Mouse (Mus musculus) urinary bladder, postnatal 14 days (tissue): ENCODE data around the gene Fam53a.
A peak's percentile ranks its signal among the peaks of the same experiment; 100 is the strongest.

Experiments
- DNase-seq: peaks from one replicate; pipeline ENCODE4 v3.0.0; 2021; ENCODE audit warnings: low spot score

The Fam53a gene

GRCm38 (mm10) chr5:33630615-33631014 lies 1.2 kb upstream of the Fam53a start:
- DNase-seq, result no peak

DNA sequence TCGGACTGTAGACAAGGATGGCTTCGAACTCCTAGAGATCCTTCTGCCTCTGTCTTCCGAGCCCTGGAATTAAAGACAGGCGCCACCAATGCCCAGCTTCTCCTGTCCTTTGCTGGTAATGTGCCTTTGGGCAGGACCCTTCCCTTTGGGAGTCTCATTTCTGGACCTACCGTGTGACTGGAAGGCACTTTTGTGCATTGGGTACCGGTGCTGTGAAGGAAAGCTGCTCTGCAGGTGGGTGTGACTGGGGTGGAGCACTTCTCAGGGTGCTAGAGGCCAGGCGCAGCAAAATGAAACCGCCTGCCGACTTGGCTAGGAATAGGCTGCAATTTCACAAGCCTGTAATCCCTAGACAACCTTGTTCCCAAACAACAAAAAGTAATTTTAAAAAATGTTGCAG lies 626 bp upstream of the Fam53a start:
- peak; percentile 52 for DNase-seq

GRCm38 (mm10) chr5:33628820-33629300 lies 575 bp downstream of the Fam53a start:
- peak; percentile 55 for DNase-seq

GRCm38 (mm10) chr5:33627968-33628367 lies 1.5 kb downstream of the Fam53a start:
- DNase-seq, result no peak

- DNase-seq, result no peak
These were observed 5.7 kb downstream of the Fam53a start for GRCm38 (mm10) chr5:33623766-33624165.

GRCm38 (mm10) chr5:33622671-33623070 lies 6.8 kb downstream of the Fam53a start:
- DNase-seq, result no peak

- DNase-seq, result no peak
These were observed 15.0 kb downstream of the Fam53a start for GRCm38 (mm10) chr5:33614391-33614790.

- DNase-seq, result no peak
These were observed 17.6 kb downstream of the Fam53a start for GRCm38 (mm10) chr5:33611795-33612194.

- no peak for DNase-seq
These were observed 20.2 kb downstream of the Fam53a start for GRCm38 (mm10) chr5:33609226-33609625.

GRCm38 (mm10) chr5:33607434-33607833 lies 22.0 kb downstream of the Fam53a start:
- DNase-seq, result no peak

- no peak for DNase-seq
These were observed 22.8 kb downstream of the Fam53a start for GRCm38 (mm10) chr5:33606631-33607030.

DNA sequence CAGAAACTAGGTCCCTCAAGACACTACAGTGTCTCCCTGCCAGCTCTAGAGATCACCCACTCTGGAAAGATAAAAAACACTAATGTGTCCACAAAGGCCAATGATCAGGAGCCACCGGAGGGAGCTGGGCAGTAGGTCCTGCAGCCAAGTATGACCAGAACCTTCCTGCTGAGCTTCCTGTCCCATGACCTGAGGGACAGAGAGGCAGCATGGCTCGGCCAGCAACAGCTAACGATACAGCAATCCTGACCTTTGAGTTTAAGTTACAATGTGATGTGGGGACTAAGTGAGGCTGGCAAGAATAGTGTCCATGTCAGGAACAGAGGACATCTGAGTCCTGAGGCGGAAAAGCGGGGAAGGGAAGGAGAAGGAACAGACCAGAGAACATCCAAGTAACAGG lies 24.1 kb downstream of the Fam53a start:
- DNase-seq, result no peak

DNA sequence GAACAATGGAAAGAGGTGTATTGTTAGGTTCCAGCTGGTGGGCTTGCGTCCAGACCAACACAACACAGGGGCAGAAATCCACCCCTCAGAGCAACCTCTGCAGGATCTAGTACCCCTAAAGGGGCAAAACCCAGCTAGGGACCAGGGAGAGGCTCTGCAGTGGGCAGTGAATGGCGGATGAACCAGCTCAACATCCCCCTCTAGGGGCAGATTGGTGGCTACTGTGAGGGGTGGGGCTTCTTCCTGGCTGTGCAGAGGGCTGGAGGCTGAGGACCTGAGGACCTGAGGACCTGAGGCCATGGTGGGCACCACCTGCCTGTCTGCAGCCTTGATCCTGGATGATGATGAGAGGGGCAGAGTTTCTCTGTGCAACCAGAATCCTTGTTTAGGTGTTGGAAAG lies 35.8 kb downstream of the Fam53a start:
- no peak for DNase-seq

DNA sequence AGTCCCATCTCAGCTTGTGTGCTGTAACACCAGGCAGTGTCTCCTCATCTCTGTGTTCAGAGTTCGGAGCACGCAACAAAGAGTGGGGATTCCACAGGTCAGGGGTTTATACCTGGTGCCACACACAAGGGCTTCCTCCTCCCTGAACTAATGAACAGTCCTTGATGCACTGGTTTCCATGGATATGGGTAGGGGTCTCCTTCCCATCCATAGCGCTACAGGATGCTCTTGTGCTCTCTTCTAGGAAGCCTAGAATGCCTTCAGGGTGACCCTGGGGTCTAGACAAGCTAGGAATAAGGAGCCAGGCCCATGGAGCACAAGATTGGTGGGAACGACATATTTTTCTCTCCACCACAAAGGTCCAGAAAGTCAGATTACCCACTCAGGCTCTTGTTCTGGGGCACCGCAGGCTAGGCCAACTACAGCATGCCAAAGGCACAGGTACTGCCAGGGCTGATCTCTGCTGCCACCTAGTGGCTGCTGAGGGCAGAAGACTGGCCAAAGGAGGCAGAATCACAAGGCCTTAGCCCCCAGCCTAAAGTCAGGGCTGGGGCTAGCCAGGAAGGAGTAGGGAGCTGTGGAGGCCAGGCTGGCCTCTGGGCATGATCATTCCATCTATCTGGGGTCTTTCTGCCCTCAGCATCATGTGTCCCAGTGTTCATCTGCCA lies 40.1 kb downstream of the Fam53a start:
- peak; percentile 71 for DNase-seq

GRCm38 (mm10) chr5:33588066-33588465 lies 41.4 kb downstream of the Fam53a start:
- no peak for DNase-seq

DNA sequence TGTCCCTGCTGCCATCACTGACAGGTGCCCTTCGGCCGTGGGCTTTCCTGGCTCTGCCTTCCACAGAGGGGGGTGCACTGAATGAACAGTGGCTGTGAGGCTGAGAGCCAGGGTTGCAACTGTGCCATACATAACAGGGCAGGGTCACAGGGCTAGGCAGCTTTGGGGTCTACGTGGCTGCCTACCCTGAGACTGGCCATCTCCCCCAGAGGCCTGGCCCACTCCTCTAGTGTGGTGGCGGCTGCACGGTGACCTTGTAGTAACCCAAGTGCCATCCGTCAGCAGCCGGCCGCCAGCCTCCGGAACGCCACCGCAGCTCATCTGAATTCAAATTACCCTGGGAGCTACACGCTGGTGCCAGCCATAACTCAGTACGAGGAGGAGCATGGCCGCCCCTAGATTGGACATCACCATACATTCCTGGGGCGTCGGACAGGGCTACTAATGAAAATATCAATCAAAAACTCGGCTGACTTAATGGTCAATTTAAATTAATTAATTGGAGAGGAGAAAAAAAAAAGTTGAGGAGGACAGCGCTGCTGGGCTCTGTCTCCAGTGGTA lies 41.9 kb downstream of the Fam53a start:
- no peak for DNase-seq

- no peak for DNase-seq
These were observed 49.1 kb downstream of the Fam53a start for GRCm38 (mm10) chr5:33580336-33580735.

- no peak for DNase-seq
These were observed 55.2 kb downstream of the Fam53a start for GRCm38 (mm10) chr5:33574207-33574606.

GRCm38 (mm10) chr5:33565886-33566285 lies 63.5 kb downstream of the Fam53a start:
- DNase-seq, result no peak

DNA sequence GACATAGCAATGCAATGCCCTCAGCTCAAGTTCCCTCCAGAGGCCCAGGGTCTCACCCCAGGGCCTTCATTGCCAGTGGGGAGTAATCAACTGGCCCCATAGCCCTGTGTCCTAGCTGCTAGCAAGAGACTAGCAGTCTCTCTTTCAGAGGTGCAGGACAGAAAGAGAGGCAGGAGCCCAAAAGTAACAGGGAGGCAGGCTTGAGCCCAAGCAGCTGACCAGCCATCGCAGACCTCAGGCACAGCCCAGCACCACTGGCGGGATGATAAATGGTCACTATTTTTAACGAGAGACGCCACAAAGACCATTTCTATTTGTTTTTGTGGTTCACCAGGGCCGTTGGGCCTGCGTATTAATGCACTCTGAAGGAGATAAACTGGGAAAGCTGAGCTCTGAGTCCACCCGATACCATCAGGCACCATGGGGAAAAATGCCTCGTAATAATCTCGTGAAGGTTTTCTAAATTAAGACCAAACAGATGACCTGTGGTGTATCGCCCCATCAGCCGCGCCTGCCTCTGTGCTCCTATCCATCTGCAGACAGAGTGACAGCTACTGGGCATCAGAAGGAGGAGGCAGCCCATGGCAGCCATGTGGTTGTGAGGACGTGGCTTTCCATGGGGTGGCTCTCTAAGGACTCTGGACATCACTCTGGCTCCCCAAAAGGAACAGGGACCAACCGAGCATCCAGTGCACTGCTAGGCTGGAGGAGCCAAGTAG lies 73.0 kb downstream of the Fam53a start:
- DNase-seq, result no peak
